Mouse (Mus musculus): ENCODE results near the gene Fhl3. TPM values are rescaled to one million over a fixed set of nuclear protein-coding genes. Genes with fewer than 3 reads are reported as not detected.

Gene Fhl3
- polyA plus RNA-seq, 1 experiment, result 206 TPM

DNA sequence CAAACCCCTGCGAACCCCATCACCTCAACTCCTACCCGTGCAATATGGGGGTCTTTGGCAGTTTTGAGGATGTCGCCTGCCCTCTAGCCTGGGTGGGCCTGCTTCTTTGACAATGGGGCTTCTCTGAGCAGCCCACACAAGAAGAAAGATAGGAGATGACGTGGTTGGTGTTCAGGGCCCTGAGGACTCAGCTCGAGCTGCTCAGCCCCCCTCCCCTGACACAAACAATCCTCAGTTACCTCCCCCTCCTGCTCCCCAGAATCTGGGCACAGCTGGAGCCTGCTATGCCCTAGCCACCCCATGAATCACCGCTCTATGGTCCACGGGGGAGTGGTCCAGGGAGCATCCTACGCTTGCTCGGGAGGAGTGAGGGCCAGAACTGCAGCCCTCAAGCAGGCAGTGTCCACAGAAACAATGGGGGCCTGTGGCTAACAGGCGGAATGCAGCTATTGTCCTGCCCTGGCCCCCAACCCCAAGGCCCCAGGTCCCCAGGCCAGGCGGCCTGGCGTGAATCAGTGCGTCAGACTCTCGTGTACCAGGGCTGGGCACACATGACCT is 32.9 kb upstream of the Fhl3 start:
- H3K4me3 ChIP-seq (ENCODE audit: insufficient read depth, poor library complexity, severe bottlenecking), result no peak overlapping the region
- H3ac ChIP-seq (ENCODE audit: control insufficient read depth, insufficient read length, low read depth), result no peak overlapping the region
- H3K79me2 ChIP-seq (ENCODE audit: control insufficient read depth, insufficient read depth), result no peaks in the 10 kb centered on the region
- no peaks in the 10 kb centered on the region for H3K79me3 ChIP-seq (ENCODE audit: low read depth)
- TF ChIP-seq MYOD1 (IDR thresholded peaks at IDR 0.05; ENCODE audit: control insufficient read depth, insufficient read length, low read depth) (no peak), MAX (IDR thresholded peaks at IDR 0.05) (no peak), MYOG (IDR thresholded peaks at IDR 0.05; ENCODE audit: control insufficient read depth, extremely low read depth, insufficient read length) (no peak), CEBPB (IDR thresholded peaks at IDR 0.05; ENCODE audit: low read depth) (no peak), FOSL1 (IDR thresholded peaks at IDR 0.05; ENCODE audit: insufficient read depth, low read length, poor library complexity, severe bottlenecking) (no peak), USF1 (IDR thresholded peaks at IDR 0.05; ENCODE audit: low read depth) (no peak), CTCF (IDR thresholded peaks at IDR 0.05; ENCODE audit: control insufficient read depth, insufficient read depth, insufficient read length) (no peak)
- H3K27me3 ChIP-seq (ENCODE audit: control insufficient read depth, insufficient read depth, insufficient read length), result peaks cover 45% of the 10 kb centered on the region
- no peaks in the 10 kb centered on the region for H3K36me3 ChIP-seq (ENCODE audit: control insufficient read depth, insufficient read depth)

DNA sequence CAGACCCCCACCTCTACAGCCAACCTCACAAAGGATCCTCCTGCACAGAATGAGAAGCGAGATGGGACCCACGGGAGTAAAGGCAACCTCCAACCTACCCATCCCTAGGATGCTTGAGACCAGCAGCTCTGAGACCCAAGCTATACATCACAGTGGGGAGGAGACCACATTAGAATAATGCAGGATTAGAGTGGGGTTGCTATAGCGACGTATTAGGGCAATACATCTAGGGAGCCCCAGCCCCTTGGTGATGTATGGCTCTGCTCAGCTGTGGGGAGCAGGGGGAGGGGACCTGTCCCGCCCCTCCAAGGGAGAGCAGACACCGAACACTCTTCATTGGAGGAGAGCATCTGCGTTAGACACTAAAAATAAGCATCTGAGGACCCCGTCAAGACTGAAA is 32.4 kb upstream of the Fhl3 start:
- H3K4me3 ChIP-seq (ENCODE audit: insufficient read depth, poor library complexity, severe bottlenecking), result no peak overlapping the region
- H3ac ChIP-seq (ENCODE audit: control insufficient read depth, insufficient read length, low read depth), result no peak overlapping the region
- H3K36me3 ChIP-seq (ENCODE audit: control insufficient read depth, insufficient read depth), result no peaks in the 10 kb centered on the region
- H3K79me3 ChIP-seq (ENCODE audit: low read depth), result no peaks in the 10 kb centered on the region
- peaks cover 40% of the 10 kb centered on the region for H3K27me3 ChIP-seq (ENCODE audit: control insufficient read depth, insufficient read depth, insufficient read length)
- no peak for TF ChIP-seq MYOG (IDR thresholded peaks at IDR 0.05; ENCODE audit: control insufficient read depth, extremely low read depth, insufficient read length)
- no peak for TF ChIP-seq MYOD1 (IDR thresholded peaks at IDR 0.05; ENCODE audit: control insufficient read depth, insufficient read length, low read depth)
- no peak for TF ChIP-seq FOSL1 (IDR thresholded peaks at IDR 0.05; ENCODE audit: insufficient read depth, low read length, poor library complexity, severe bottlenecking)
- no peak for TF ChIP-seq USF1 (IDR thresholded peaks at IDR 0.05; ENCODE audit: low read depth)
- TF ChIP-seq CEBPB (IDR thresholded peaks at IDR 0.05; ENCODE audit: low read depth), result no peak
- TF ChIP-seq CTCF (IDR thresholded peaks at IDR 0.05; ENCODE audit: control insufficient read depth, insufficient read depth, insufficient read length), result no peak
- TF ChIP-seq MAX (IDR thresholded peaks at IDR 0.05), result no peak
- H3K79me2 ChIP-seq (ENCODE audit: control insufficient read depth, insufficient read depth), result no peaks in the 10 kb centered on the region

DNA sequence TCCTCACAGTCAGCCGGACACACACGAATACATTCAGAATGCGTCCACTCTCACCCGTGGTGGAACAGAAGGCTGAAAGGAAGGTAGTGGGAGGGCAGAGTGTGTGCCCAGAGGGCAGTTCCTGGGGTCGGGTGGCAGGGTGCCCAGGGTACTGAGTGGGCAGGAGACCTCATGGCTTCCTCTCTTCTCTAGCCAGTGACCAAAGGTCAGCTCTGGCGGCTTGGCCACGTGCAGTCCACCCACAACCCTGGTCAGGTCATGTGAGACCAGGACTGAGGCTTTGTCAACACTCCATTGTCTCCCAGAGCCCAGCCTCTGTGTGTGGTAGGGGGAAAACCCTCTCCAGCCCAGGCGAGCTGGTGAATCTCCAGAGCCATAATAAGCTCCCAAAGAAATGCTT is 30.3 kb upstream of the Fhl3 start:
- Histone ChIP-seq H3K27me3 (ENCODE audit: control insufficient read depth, insufficient read depth, insufficient read length) (peaks cover 22% of the 10 kb centered on the region), H3K79me3 (ENCODE audit: low read depth) (no peaks in the 10 kb centered on the region), H3K79me2 (ENCODE audit: control insufficient read depth, insufficient read depth) (no peaks in the 10 kb centered on the region), H3K4me3 (ENCODE audit: insufficient read depth, poor library complexity, severe bottlenecking) (no peak overlapping the region), H3K36me3 (ENCODE audit: control insufficient read depth, insufficient read depth) (no peaks in the 10 kb centered on the region), H3ac (ENCODE audit: control insufficient read depth, insufficient read length, low read depth) (no peak overlapping the region)
- no peak for TF ChIP-seq CTCF (IDR thresholded peaks at IDR 0.05; ENCODE audit: control insufficient read depth, insufficient read depth, insufficient read length)

DNA sequence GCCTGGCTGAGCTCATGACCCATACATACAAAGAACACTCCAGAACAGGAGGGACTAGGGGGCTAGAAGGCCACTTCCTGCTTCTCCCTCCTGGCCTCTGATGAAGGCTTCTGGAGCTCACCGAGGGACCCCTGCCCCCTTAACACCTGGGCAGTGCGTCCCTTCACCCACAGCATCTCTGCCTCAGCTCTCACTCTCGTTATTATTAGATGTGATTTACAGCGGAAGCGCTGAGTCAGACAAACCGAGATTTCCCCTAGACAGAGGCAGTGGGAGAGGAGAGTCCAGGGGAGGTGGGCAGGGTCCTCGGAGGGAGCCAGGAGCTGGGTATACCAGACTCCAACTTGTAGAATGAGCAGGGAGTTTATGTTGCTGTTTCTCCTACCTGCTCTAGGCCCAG is 28.9 kb upstream of the Fhl3 start:
- H3ac ChIP-seq (ENCODE audit: control insufficient read depth, insufficient read length, low read depth), result no peak overlapping the region
- H3K79me3 ChIP-seq (ENCODE audit: low read depth), result no peaks in the 10 kb centered on the region
- TF ChIP-seq FOSL1 (IDR thresholded peaks at IDR 0.05; ENCODE audit: insufficient read depth, low read length, poor library complexity, severe bottlenecking) (no peak), MAX (IDR thresholded peaks at IDR 0.05) (no peak), MYOD1 (IDR thresholded peaks at IDR 0.05; ENCODE audit: control insufficient read depth, insufficient read length, low read depth) (no peak), MYOG (IDR thresholded peaks at IDR 0.05; ENCODE audit: control insufficient read depth, extremely low read depth, insufficient read length) (no peak), CTCF (IDR thresholded peaks at IDR 0.05; ENCODE audit: control insufficient read depth, insufficient read depth, insufficient read length) (no peak), USF1 (IDR thresholded peaks at IDR 0.05; ENCODE audit: low read depth) (no peak), CEBPB (IDR thresholded peaks at IDR 0.05; ENCODE audit: low read depth) (no peak)
- no peaks in the 10 kb centered on the region for H3K36me3 ChIP-seq (ENCODE audit: control insufficient read depth, insufficient read depth)
- H3K79me2 ChIP-seq (ENCODE audit: control insufficient read depth, insufficient read depth), result no peaks in the 10 kb centered on the region
- peaks cover 13% of the 10 kb centered on the region for H3K27me3 ChIP-seq (ENCODE audit: control insufficient read depth, insufficient read depth, insufficient read length)
- no peak overlapping the region for H3K4me3 ChIP-seq (ENCODE audit: insufficient read depth, poor library complexity, severe bottlenecking)

DNA sequence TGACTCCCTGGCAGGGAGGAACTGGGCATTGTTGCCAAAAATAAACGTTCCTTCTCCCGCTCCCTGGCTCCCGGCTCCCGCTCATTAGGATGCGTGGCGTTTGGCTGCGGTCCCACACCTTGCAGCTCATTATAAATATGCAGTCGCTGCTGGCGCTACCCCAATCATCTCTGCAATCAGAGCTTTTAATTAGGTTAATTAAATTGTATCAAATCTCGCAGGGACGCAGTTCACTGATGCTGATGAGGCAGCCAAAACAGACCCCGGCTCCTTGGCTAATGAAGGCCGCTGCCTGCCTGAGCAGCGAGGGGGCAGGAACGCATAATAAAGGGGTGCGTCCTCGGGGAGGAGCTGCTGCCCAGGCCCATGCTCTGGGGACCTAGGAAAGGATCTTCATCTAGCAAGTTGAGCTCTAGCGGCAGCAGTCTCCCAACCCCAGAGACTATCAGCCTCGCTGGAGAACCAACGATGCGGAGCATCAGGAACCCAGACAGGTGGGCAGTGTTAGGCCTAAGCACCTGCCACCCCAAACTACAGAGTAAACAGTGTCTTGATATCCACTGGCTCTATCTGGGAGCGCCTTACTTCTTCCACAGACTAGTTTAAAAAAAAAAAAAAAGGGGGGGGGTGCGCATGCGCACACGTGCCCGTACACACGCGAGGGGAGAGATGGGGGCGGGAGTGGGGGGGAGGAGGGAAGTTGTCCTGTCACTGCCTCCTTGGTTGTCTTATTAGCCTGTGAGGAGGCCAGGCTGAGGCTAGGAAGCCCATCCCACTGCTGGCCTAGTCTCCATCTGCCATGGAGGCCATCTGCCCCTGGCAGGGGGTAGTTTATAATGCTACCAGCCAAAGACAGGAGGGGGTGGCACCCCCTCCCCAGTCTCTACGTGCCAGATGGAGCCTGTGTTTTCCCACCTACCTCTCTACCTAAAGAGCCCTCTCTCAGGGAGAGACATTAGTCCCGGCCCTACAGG is 27.9 kb upstream of the Fhl3 start:
- H3K79me2 ChIP-seq (ENCODE audit: control insufficient read depth, insufficient read depth), result no peaks in the 10 kb centered on the region
- H3K27me3 ChIP-seq (ENCODE audit: control insufficient read depth, insufficient read depth, insufficient read length), result peaks cover 8% of the 10 kb centered on the region
- H3ac ChIP-seq (ENCODE audit: control insufficient read depth, insufficient read length, low read depth), result no peak overlapping the region
- H3K4me3 ChIP-seq (ENCODE audit: insufficient read depth, poor library complexity, severe bottlenecking), result no peak overlapping the region
- H3K36me3 ChIP-seq (ENCODE audit: control insufficient read depth, insufficient read depth), result peaks cover 9% of the 10 kb centered on the region
- TF ChIP-seq CEBPB (IDR thresholded peaks at IDR 0.05; ENCODE audit: low read depth) (no peak), FOSL1 (IDR thresholded peaks at IDR 0.05; ENCODE audit: insufficient read depth, low read length, poor library complexity, severe bottlenecking) (no peak), MYOD1 (IDR thresholded peaks at IDR 0.05; ENCODE audit: control insufficient read depth, insufficient read length, low read depth) (no peak), CTCF (IDR thresholded peaks at IDR 0.05; ENCODE audit: control insufficient read depth, insufficient read depth, insufficient read length) (no peak)
- no peaks in the 10 kb centered on the region for H3K79me3 ChIP-seq (ENCODE audit: low read depth)

All from C2C12 (cell line).